35 mouse cellular contexts compared by ENCODE assay signal in the genomic region with DNA sequence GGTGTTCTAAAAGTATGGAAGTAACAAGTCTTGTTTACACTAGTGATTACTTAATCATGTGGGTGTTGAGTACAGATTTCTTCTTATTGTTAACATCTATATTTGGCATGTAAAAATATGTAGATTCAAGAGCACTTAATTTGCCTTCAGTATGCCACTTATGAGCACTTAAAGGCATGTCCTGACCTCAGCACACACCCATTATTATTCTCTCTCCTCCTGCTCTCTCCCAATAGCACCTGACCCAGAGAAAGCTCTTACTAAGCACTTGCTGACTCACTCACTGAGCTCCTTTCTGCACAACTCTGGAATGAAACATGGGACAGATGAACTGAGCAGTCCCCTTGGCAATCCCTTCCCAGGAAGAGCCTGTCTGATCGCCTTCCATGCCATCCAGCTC.
"Had no signal": no experiment of that assay in that cellular context is flagged by ENCODE, and none has a peak within 500 bp of the region (broad histone marks: within the 10 kb centered on the region; RNA-seq: fewer than 3 reads in every experiment).

No protein-coding gene starts in this region.

- H3K27me3 ChIP-seq: heart, embryonic 12.5 days; heart, embryonic 13.5 days; heart, embryonic 15.5 days; hindbrain, embryonic 12.5 days; hindbrain, embryonic 13.5 days; hindbrain, embryonic 15.5 days; intestine, embryonic 15.5 days; kidney, embryonic 15.5 days had no signal

- H3K9me3 ChIP-seq: heart, embryonic 10.5 days; heart, embryonic 12.5 days; heart, embryonic 13.5 days; heart, embryonic 15.5 days; hindbrain, embryonic 10.5 days; hindbrain, embryonic 12.5 days; hindbrain, embryonic 13.5 days; hindbrain, embryonic 15.5 days; intestine, embryonic 15.5 days; kidney, embryonic 15.5 days had no signal

- ATAC-seq: hindbrain, embryonic 16.5 days; hindbrain, postnatal 0 days; inflammation-experienced regulatory T-cells, adult 6 months; intestine, embryonic 15.5 days; intestine, embryonic 16.5 days; intestine, postnatal 0 days had no signal

- H3K4me2 ChIP-seq: heart, embryonic 11.5 days; heart, embryonic 12.5 days; heart, embryonic 13.5 days; heart, embryonic 15.5 days; hindbrain, embryonic 12.5 days; hindbrain, embryonic 13.5 days; hindbrain, embryonic 14.5 days; hindbrain, embryonic 15.5 days; intestine, embryonic 15.5 days; kidney, embryonic 15.5 days had no signal

- H3K27ac ChIP-seq: heart, embryonic 10.5 days; heart, embryonic 13.5 days; heart, embryonic 15.5 days; hindbrain, embryonic 10.5 days; hindbrain, embryonic 12.5 days; hindbrain, embryonic 14.5 days; hindbrain, embryonic 15.5 days; hindbrain, postnatal 0 days; intestine, embryonic 15.5 days; kidney, embryonic 15.5 days; kidney, postnatal 0 days; layer of hippocampus, adult 2 months had no signal

- H3K9ac ChIP-seq: heart, embryonic 12.5 days; heart, embryonic 13.5 days; heart, embryonic 15.5 days; hindbrain, embryonic 12.5 days; hindbrain, embryonic 13.5 days; hindbrain, embryonic 14.5 days; hindbrain, embryonic 15.5 days; intestine, embryonic 15.5 days; kidney, embryonic 15.5 days had no signal

- H3K36me3 ChIP-seq: heart, embryonic 10.5 days; heart, embryonic 12.5 days; heart, embryonic 13.5 days; heart, embryonic 15.5 days; hindbrain, embryonic 10.5 days; hindbrain, embryonic 12.5 days; hindbrain, embryonic 13.5 days; hindbrain, embryonic 15.5 days; intestine, embryonic 15.5 days; kidney, embryonic 15.5 days had no signal

- H3K4me1 ChIP-seq: heart, embryonic 10.5 days; heart, embryonic 12.5 days; heart, embryonic 13.5 days; heart, embryonic 15.5 days; intestine, embryonic 15.5 days; kidney, embryonic 15.5 days had no signal

- DNase-seq: heart, postnatal 10 days; heart, postnatal 14 days; heart, postnatal 36 days; heart, postnatal 4 days; kidney, adult 11 months; kidney, adult 18-20 months; kidney, adult 2 months; kidney, adult 8-10 months; kidney, adult 9 months; kidney, postnatal 10 days; kidney, postnatal 14 days; kidney, postnatal 25 days; kidney, postnatal 36 days; kidney, postnatal 4 days; layer of hippocampus, adult 9-11 months; layer of hippocampus, postnatal 36 days had no signal

- H3K4me3 ChIP-seq: heart, embryonic 10.5 days; heart, embryonic 12.5 days; heart, embryonic 13.5 days; heart, embryonic 15.5 days; hindbrain, embryonic 10.5 days; hindbrain, embryonic 12.5 days; hindbrain, embryonic 13.5 days; hindbrain, embryonic 15.5 days; intestine, embryonic 15.5 days; kidney, embryonic 15.5 days; layer of hippocampus, adult 2 months had no signal
